Mouse (Mus musculus) myocyte (in vitro differentiated cells): ENCODE measurements at regions not wholly inside any gene's neighbourhood (a gene's known extent, or its start where the extent isn't known, plus 50 kb on each side); places are given as distances from the start of the nearest gene placed in this dataset.
A peak's percentile ranks its signal among the peaks of the same experiment; 100 is the strongest.

ENCODE experiments used
- H3K27me3 ChIP-seq: one replicate; pipeline ENCODE4 v1.6.1; 2011; ENCODE audit not compliant: control insufficient read depth, insufficient read depth, insufficient read length
- H3K36me3 ChIP-seq: one replicate; pipeline ENCODE4 v1.6.1; 2011; ENCODE audit not compliant: control insufficient read depth, insufficient read depth
- H3K4me2 ChIP-seq: one replicate; pipeline ENCODE4 v1.6.1; 2011; ENCODE audit warnings: low read depth, control low read depth
- H3K4me3 ChIP-seq: one replicate; pipeline ENCODE4 v1.5.1; 2011; ENCODE audit warnings: mild to moderate bottlenecking, control low read depth, moderate library complexity
- H3K79me2 ChIP-seq: one replicate; pipeline ENCODE4 v1.6.1; 2011; ENCODE audit not compliant: control insufficient read depth, insufficient read depth
- H3ac ChIP-seq: one replicate; pipeline ENCODE4 v1.6.1; 2011; ENCODE audit not compliant: control insufficient read depth, insufficient read length
- CEBPB ChIP-seq: IDR thresholded peaks from 2 replicates; pipeline ENCODE4 v1.6.1; 2011; ENCODE audit warnings: mild to moderate bottlenecking, moderate library complexity; ENCODE audit not compliant: poor library complexity, insufficient read depth, severe bottlenecking
- E2F4 ChIP-seq: IDR thresholded peaks from one replicate; pipeline ENCODE4 v1.6.1; 2011; ENCODE audit warnings: mild to moderate bottlenecking, control low read depth, moderate library complexity; ENCODE audit not compliant: insufficient read depth
- MAX ChIP-seq: IDR thresholded peaks from one replicate; pipeline ENCODE4 v1.6.1; 2011; ENCODE audit warnings: low read depth, mild to moderate bottlenecking, control low read depth
- MYOD1 ChIP-seq, 3 experiments: IDR thresholded peaks; one replicate each; pipeline ENCODE4 v1.6.1; 2011; ENCODE audit warnings: control low read depth in 2 of 3, low read depth in 2 of 3, mild to moderate bottlenecking in 2 of 3, moderate library complexity in 1 of 3; ENCODE audit not compliant: insufficient read length in 2 of 3, control insufficient read depth in 1 of 3
- MYOG ChIP-seq, 3 experiments: IDR thresholded peaks; one replicate each; pipeline ENCODE4 v1.6.1; 2011; ENCODE audit warnings: control low read depth in 2 of 3, low read depth in 2 of 3, mild to moderate bottlenecking in 2 of 3; ENCODE audit not compliant: insufficient read length in 2 of 3, control insufficient read depth in 1 of 3, insufficient read depth in 1 of 3
- POLR2A ChIP-seq: IDR thresholded peaks from one replicate; pipeline ENCODE4 v1.6.1; 2011; ENCODE audit warnings: low read depth, mild to moderate bottlenecking, control low read depth, moderate library complexity; ENCODE audit not compliant: insufficient read length
- POLR2AphosphoS2 ChIP-seq: IDR thresholded peaks from one replicate; pipeline ENCODE4 v1.6.1; 2011; ENCODE audit warnings: low read depth, control low read depth; ENCODE audit not compliant: insufficient read length
- REST ChIP-seq: IDR thresholded peaks from one replicate; pipeline ENCODE4 v1.6.1; 2011; ENCODE audit warnings: mild to moderate bottlenecking, control low read depth, moderate library complexity; ENCODE audit not compliant: insufficient read depth, insufficient read length
- SRF ChIP-seq: IDR thresholded peaks from one replicate; pipeline ENCODE4 v1.6.1; 2011; ENCODE audit warnings: low read depth; ENCODE audit not compliant: control insufficient read depth, insufficient read length
- TCF12 ChIP-seq: IDR thresholded peaks from one replicate; pipeline ENCODE4 v1.6.1; 2011; ENCODE audit warnings: mild to moderate bottlenecking, control low read depth; ENCODE audit not compliant: poor library complexity, insufficient read depth, severe bottlenecking
- TCF3 ChIP-seq: IDR thresholded peaks from one replicate; pipeline ENCODE4 v1.6.1; 2011; ENCODE audit warnings: low read depth, control low read depth; ENCODE audit not compliant: insufficient read length
- USF1 ChIP-seq: IDR thresholded peaks from one replicate; pipeline ENCODE4 v1.6.1; 2011; ENCODE audit warnings: low read depth, mild to moderate bottlenecking, control low read depth, moderate library complexity

DNA sequence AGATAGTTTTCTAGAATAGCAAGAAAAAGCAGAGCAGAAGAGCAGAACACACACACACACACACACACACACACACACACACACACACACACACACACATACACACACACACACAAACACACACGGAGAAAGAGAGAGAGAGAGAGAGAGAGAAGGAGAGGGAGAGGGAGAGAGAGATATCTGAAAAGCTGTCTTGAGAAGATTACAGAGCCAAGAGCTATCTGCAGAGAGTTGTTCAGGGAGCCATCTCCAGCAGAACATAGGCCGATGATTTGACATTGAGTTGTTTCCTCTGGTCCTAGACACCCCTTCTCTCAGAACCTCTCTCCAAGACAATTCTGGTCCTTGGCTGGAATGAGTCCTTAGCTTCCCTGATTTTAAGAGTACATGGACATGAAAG lies 733.0 kb downstream of the Slitrk1 start:
- H3K79me2 ChIP-seq: no peaks in the 10 kb centered on the region
- H3K27me3 ChIP-seq: no peaks in the 10 kb centered on the region
- no peak for TF ChIP-seq POLR2AphosphoS2
- TF ChIP-seq E2F4: no peak
- TF ChIP-seq TCF12: no peak
- no peak for TF ChIP-seq SRF
- TF ChIP-seq TCF3: no peak
- TF ChIP-seq USF1: no peak
- no peak for TF ChIP-seq MYOG (IDR thresholded peaks at IDR 0.05; ENCODE audit: control insufficient read depth in 1 of 3, insufficient read depth in 1 of 3, insufficient read length in 2 of 3, low read depth in 2 of 3)
- no peak for TF ChIP-seq MYOD1 (IDR thresholded peaks at IDR 0.05; ENCODE audit: control insufficient read depth in 1 of 3, insufficient read length in 2 of 3, low read depth in 2 of 3)
- TF ChIP-seq CEBPB: no peak
- H3K4me2 ChIP-seq: no peak overlapping the region
- H3ac ChIP-seq: no peak overlapping the region
- no peak overlapping the region for H3K4me3 ChIP-seq
- no peaks in the 10 kb centered on the region for H3K36me3 ChIP-seq

DNA sequence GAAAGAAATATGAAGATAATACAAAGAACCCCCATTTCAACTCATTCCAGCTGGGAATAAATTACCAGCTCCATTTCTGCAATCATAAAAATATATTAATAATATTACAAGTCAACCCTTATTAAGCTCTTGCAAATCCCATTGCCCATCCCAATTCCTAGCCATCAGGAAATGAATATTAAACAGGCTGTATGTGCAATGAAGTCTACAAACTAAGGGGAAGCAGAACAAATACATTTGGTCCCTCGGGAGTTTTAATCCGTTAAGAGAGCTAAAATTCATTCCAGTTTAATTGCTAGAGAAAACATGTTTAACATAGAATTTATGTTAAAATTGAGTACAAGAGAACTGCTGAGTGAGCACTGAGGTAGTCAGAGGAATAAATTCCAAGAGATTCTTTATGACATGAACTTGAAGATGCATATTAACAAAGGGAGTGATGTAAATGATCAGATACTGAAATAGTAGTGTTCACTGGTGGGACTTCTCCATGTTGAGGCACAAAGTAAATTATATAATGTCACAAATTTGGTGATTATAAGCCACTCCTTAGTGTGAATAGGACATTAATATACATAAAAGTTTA lies 738.6 kb downstream of the Slitrk1 start:
- no peak overlapping the region for H3K4me3 ChIP-seq
- H3ac ChIP-seq: no peak overlapping the region
- no peaks in the 10 kb centered on the region for H3K79me2 ChIP-seq
- no peaks in the 10 kb centered on the region for H3K36me3 ChIP-seq
- no peak overlapping the region for H3K4me2 ChIP-seq
- H3K27me3 ChIP-seq: no peaks in the 10 kb centered on the region
- TF ChIP-seq TCF3 (no peak), CEBPB (no peak), POLR2AphosphoS2 (no peak), E2F4 (no peak), TCF12 (no peak), USF1 (no peak), MYOG (IDR thresholded peaks at IDR 0.05; ENCODE audit: control insufficient read depth in 1 of 3, insufficient read depth in 1 of 3, insufficient read length in 2 of 3, low read depth in 2 of 3) (no peak), MYOD1 (IDR thresholded peaks at IDR 0.05; ENCODE audit: control insufficient read depth in 1 of 3, insufficient read length in 2 of 3, low read depth in 2 of 3) (no peak), POLR2A (no peak), MAX (no peak), SRF (no peak), REST (no peak)

DNA sequence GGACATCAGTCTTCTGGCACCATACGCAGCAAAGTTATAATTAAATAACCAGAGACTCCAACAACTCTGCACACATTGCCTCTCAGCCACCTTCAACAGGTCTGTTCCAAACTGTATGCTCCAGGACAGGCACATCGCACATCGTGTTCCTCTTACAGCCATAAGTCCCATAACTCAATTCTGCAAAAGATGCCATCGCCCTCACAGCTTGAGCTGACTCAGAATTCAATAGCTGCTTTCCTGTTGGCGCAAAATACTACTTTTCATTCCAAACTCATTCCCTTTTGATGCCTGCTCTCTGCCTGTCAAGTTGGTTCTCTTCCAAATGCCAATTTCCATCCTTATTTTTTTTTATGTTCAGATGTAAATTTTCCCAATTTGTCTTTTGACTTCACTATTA lies 761.0 kb downstream of the Slitrk1 start:
- H3K27me3 ChIP-seq: no peaks in the 10 kb centered on the region
- no peak overlapping the region for H3ac ChIP-seq
- no peaks in the 10 kb centered on the region for H3K36me3 ChIP-seq
- no peak for TF ChIP-seq E2F4
- TF ChIP-seq MYOG (IDR thresholded peaks at IDR 0.05; ENCODE audit: control insufficient read depth in 1 of 3, insufficient read depth in 1 of 3, insufficient read length in 2 of 3, low read depth in 2 of 3): no peak
- no peak for TF ChIP-seq REST
- no peak for TF ChIP-seq TCF3
- TF ChIP-seq POLR2AphosphoS2: no peak
- TF ChIP-seq USF1: no peak
- TF ChIP-seq MAX: no peak
- no peak for TF ChIP-seq MYOD1 (IDR thresholded peaks at IDR 0.05; ENCODE audit: control insufficient read depth in 1 of 3, insufficient read length in 2 of 3, low read depth in 2 of 3)
- no peak for TF ChIP-seq CEBPB
- TF ChIP-seq TCF12: no peak
- TF ChIP-seq SRF: no peak
- no peak for TF ChIP-seq POLR2A
- H3K79me2 ChIP-seq: no peaks in the 10 kb centered on the region
- no peak overlapping the region for H3K4me2 ChIP-seq
- no peak overlapping the region for H3K4me3 ChIP-seq

DNA sequence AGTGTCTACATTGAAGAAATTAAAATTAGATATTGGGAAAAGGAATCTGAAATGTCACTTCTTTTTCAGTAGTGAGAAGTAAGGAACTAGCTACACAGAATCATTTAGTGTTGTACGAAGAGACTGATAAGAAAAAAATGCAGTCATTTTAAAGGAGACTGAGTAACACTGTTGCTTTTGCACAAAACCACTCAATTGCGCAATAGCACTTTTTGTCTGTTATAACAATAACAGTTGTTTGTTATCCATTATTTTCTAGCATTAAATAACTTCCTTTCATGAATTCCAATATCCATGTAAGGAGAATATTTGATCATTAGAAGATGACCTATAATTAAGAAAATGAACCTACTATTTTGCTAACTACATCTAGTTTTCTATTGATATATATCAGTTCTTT lies 790.8 kb downstream of the Slitrk1 start:
- H3K27me3 ChIP-seq: no peaks in the 10 kb centered on the region
- TF ChIP-seq REST (no peak), CEBPB (peak; percentile 97)
- H3K36me3 ChIP-seq: no peaks in the 10 kb centered on the region
- no peak overlapping the region for H3K4me3 ChIP-seq
- H3K4me2 ChIP-seq: no peak overlapping the region
- no peaks in the 10 kb centered on the region for H3K79me2 ChIP-seq
- no peak overlapping the region for H3ac ChIP-seq

DNA sequence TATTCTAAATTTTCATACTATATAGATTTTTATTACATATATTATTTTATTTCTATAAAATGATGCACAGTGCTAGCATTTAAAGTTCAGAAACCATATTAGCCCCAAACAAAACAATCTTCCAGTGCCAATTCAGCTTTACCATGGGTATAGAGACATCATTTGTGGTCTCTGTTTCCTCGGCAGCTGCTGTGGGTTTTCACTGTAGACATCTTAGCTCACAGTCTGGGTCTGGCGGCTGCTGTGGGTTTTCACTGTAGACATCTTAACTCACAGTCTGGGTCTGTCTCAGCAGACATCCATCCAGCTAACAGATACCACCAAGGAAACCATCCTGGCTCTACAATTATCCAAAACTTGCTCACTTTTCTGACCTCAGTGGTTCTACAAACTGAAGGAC lies 808.9 kb downstream of the Slitrk1 start:
- TF ChIP-seq E2F4 (no peak), CEBPB (no peak), REST (no peak), MYOG (IDR thresholded peaks at IDR 0.05; ENCODE audit: control insufficient read depth in 1 of 3, insufficient read depth in 1 of 3, insufficient read length in 2 of 3, low read depth in 2 of 3) (peak in 1 of 3 experiments; percentile 35), POLR2AphosphoS2 (no peak), TCF12 (no peak), USF1 (no peak), TCF3 (no peak), MYOD1 (IDR thresholded peaks at IDR 0.05; ENCODE audit: control insufficient read depth in 1 of 3, insufficient read length in 2 of 3, low read depth in 2 of 3) (peak in 2 of 3 experiments; percentile 69 to 81), SRF (no peak), MAX (no peak), POLR2A (no peak)
- H3K4me3 ChIP-seq: no peak overlapping the region

More for the DNA sequence above, 808.9 kb downstream of the Slitrk1 start:
- H3K27me3 ChIP-seq: no peaks in the 10 kb centered on the region
- peak overlapping the region; percentile 25 for H3K4me2 ChIP-seq
- no peaks in the 10 kb centered on the region for H3K36me3 ChIP-seq
- H3K79me2 ChIP-seq: no peaks in the 10 kb centered on the region
- H3ac ChIP-seq: no peak overlapping the region
